Mouse (Mus musculus) adrenal gland, postnatal 25 days (tissue): ENCODE measurements around the gene Vmn1r46. TPM values are rescaled to one million over a fixed set of nuclear protein-coding genes. Genes with fewer than 3 reads are reported as not detected.
"Not testable (repeated sequence)": the region's sequence is repeated elsewhere in the genome, so short reads cannot be mapped to it uniquely, and the experiment has no call there.

Experiments
- DNase-seq: peaks from one replicate; pipeline ENCODE4 v3.0.0; 2021; ENCODE audit warnings: mixed read lengths
- long read RNA-seq: library from polyadenylated mRNA; stranded (forward); transcript quantifications from one replicate; pipeline ENCODE4 v2.0.0, GENCODE M21; 2021
- total RNA-seq: library from RNA; stranded (reverse); gene quantifications from 2 replicates; pipeline ENCODE4 v1.2.3, GENCODE M21; 2021

Vmn1r46 gene
- total RNA-seq, result not detected in 2 replicates
- long read RNA-seq, result 0 reads

GRCm38 (mm10) chr6:89969013-89969412 lies at the start of gene Vmn1r46:
TSS of gene Vmn1r46 (plus strand) at chr6:89969313.
- DNase-seq, result no peak

GRCm38 (mm10) chr6:89940498-89940897 lies 28.6 kb upstream of the Vmn1r46 start, which contains the start of gene Vmn1r45:
TSS of gene Vmn1r45 (minus strand) at chr6:89940598.
- DNase-seq, result not testable (repeated sequence)

- no peak for DNase-seq
Observed at GRCm38 (mm10) chr6:89940926-89941325, 28.2 kb upstream of the Vmn1r46 start.

- DNase-seq, result no peak
Observed at GRCm38 (mm10) chr6:89953556-89953955, 15.6 kb upstream of the Vmn1r46 start.

- DNase-seq, result no peak
Observed at GRCm38 (mm10) chr6:89966341-89966740, 2.8 kb upstream of the Vmn1r46 start.

- no peak for DNase-seq
Observed at GRCm38 (mm10) chr6:89985989-89986388, 16.9 kb downstream of the Vmn1r46 start.

GRCm38 (mm10) chr6:90015847-90016246 lies 46.7 kb downstream of the Vmn1r46 start, which contains the start of gene Vmn1r47:
TSS of gene Vmn1r47 (plus strand) at chr6:90016147.
- DNase-seq, result not testable (repeated sequence)

Other genes starting within 250 kb of the Vmn1r46 start
- gene Vmn1r41, start 228.5 kb upstream of the Vmn1r46 start, total RNA-seq, result not detected in 2 replicates
- gene Vmn1r42, start 92.9 kb upstream of the Vmn1r46 start, total RNA-seq, result not detected in 2 replicates
- gene Vmn1r43, start 92.9 kb upstream of the Vmn1r46 start, total RNA-seq, result not detected in 2 replicates
- gene Vmn1r44, start 85.7 kb upstream of the Vmn1r46 start, total RNA-seq, result not detected in 2 replicates
- gene Vmn1r45, start 28.7 kb upstream of the Vmn1r46 start, total RNA-seq, result not detected in 2 replicates
- gene Vmn1r47, start 46.8 kb downstream of the Vmn1r46 start, total RNA-seq, result not detected in 2 replicates
- not detected in 2 replicates for gene Vmn1r48, start 67.5 kb downstream of the Vmn1r46 start, total RNA-seq
- gene Vmn1r49, start 109.2 kb downstream of the Vmn1r46 start, total RNA-seq, result not detected in 2 replicates
- not detected in 2 replicates for gene Vmn1r50, start 132.1 kb downstream of the Vmn1r46 start, total RNA-seq
- gene Vmn1r51, start 153.3 kb downstream of the Vmn1r46 start, total RNA-seq, result not detected in 2 replicates
- gene Vmn1r52, start 205.5 kb downstream of the Vmn1r46 start, total RNA-seq, result not detected in 2 replicates
- not detected in 2 replicates for gene V1ra8, start 233.5 kb downstream of the Vmn1r46 start, total RNA-seq